Mouse (Mus musculus): ENCODE measurements around the gene Cdh13. TPM values are rescaled to one million over a fixed set of nuclear protein-coding genes. Genes with fewer than 3 reads are reported as not detected.
"Not testable (repeated sequence)": the region's sequence is repeated elsewhere in the genome, so short reads cannot be mapped to it uniquely, and the experiment has no call there.

Gene Cdh13
- polyA plus RNA-seq, 1 experiment from 2014 or later, result 18.5 TPM

GRCm38 (mm10) chr8:118749191-118749590 is 465.7 kb downstream of the Cdh13 start:
- H3K36me3 ChIP-seq (ENCODE audit: control insufficient read depth, insufficient read depth, low read length), result no peaks in the 10 kb centered on the region
- WGBS, result 83% methylated on average over 3 of the region's 3 CpGs
- H3K9me3 ChIP-seq (ENCODE audit: control insufficient read depth, low read length), result no peaks in the 10 kb centered on the region
- no peak overlapping the region for H3K27ac ChIP-seq (replicated peaks)
- no peaks in the 10 kb centered on the region for H3K27me3 ChIP-seq (ENCODE audit: control insufficient read depth, insufficient read depth, low read length)
- ATAC-seq (ENCODE audit: low FRiP score, low TSS enrichment), result no peak
- TF ChIP-seq CTCF (IDR thresholded peaks at IDR 0.05; ENCODE audit: low read depth) (no peak), EP300 (optimal IDR thresholded peaks at IDR 0.05) (no peak)
- no peaks in the 10 kb centered on the region for H3K4me1 ChIP-seq (replicated peaks; ENCODE audit: control insufficient read depth, insufficient read depth)
- no peak for DNase-seq (ENCODE audit: low spot score)
- no peak overlapping the region for H3K9ac ChIP-seq (ENCODE audit: low read length)
- H3K4me2 ChIP-seq (replicated peaks; ENCODE audit: low read depth), result no peak overlapping the region
- H3K4me3 ChIP-seq (ENCODE audit: low read depth, low read length), result no peak overlapping the region

- Histone ChIP-seq H3K27ac (replicated peaks) (no peak overlapping the region), H3K4me1 (replicated peaks; ENCODE audit: control insufficient read depth, insufficient read depth) (no peaks in the 10 kb centered on the region), H3K9me3 (ENCODE audit: control insufficient read depth, low read length) (no peaks in the 10 kb centered on the region), H3K9ac (ENCODE audit: low read length) (no peak overlapping the region), H3K36me3 (ENCODE audit: control insufficient read depth, insufficient read depth, low read length) (no peaks in the 10 kb centered on the region), H3K4me2 (replicated peaks; ENCODE audit: low read depth) (no peak overlapping the region), H3K4me3 (ENCODE audit: low read depth, low read length) (no peak overlapping the region), H3K27me3 (ENCODE audit: control insufficient read depth, insufficient read depth, low read length) (no peaks in the 10 kb centered on the region)
- TF ChIP-seq CTCF (IDR thresholded peaks at IDR 0.05; ENCODE audit: low read depth), result no peak
- no peak for TF ChIP-seq EP300 (optimal IDR thresholded peaks at IDR 0.05)
- WGBS, result 83% methylated on average over 11 of the region's 11 CpGs
- no peak for ATAC-seq (ENCODE audit: low FRiP score, low TSS enrichment)
- no peak for DNase-seq (ENCODE audit: low spot score)
These were observed 466.3 kb downstream of the Cdh13 start for GRCm38 (mm10) chr8:118749786-118750185.

DNA sequence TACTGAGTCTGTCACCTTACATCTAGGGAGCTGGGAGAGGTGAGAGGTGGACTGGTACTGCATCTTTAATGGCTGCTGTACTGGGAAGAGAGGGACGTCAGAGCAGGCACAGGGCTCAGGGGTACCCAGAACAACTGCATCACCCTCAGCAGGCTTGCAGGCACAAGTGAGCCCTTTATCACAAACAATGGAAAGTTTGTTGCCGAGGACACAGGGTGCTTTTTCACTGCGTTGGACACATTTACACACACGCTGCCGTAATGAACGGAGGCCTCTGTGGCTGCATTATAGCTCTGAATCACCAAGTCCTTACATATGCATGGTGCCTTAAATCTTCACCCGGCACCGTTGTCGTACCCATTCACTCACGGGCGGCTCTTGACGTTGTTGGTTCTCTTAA is 470.2 kb downstream of the Cdh13 start:
- no peak overlapping the region for H3K4me2 ChIP-seq (replicated peaks; ENCODE audit: low read depth)
- no peak overlapping the region for H3K9ac ChIP-seq (ENCODE audit: low read length)
- ATAC-seq (ENCODE audit: low FRiP score, low TSS enrichment) (no peak), DNase-seq (ENCODE audit: low spot score) (no peak)
- no peaks in the 10 kb centered on the region for H3K27me3 ChIP-seq (ENCODE audit: control insufficient read depth, insufficient read depth, low read length)
- no peak for TF ChIP-seq CTCF (IDR thresholded peaks at IDR 0.05; ENCODE audit: low read depth)
- TF ChIP-seq EP300 (optimal IDR thresholded peaks at IDR 0.05), result no peak
- H3K27ac ChIP-seq (replicated peaks), result no peak overlapping the region
- H3K9me3 ChIP-seq (ENCODE audit: control insufficient read depth, low read length), result no peaks in the 10 kb centered on the region
- WGBS, result 81% methylated on average over 12 of the region's 12 CpGs
- H3K4me1 ChIP-seq (replicated peaks; ENCODE audit: control insufficient read depth, insufficient read depth), result no peaks in the 10 kb centered on the region
- H3K36me3 ChIP-seq (ENCODE audit: control insufficient read depth, insufficient read depth, low read length), result no peaks in the 10 kb centered on the region
- no peak overlapping the region for H3K4me3 ChIP-seq (ENCODE audit: low read depth, low read length)

DNA sequence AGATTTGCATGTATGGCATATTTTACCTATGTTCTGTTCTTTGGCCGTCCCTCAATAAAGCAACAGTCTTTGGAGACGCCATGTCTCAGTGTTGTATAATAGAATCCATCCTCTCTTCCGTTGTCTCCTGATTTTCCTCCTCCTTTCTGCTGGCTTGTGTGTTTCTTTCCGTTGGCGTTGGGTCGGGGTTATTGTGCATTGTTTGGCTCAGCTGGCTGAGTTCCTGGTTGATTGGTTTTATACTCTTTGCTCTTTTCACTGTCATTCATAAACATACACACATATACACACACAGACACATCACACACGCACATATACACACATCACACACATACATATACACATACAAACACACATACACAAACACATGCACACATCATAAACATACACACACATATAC is 470.6 kb downstream of the Cdh13 start:
- no peak for DNase-seq (ENCODE audit: low spot score)
- Histone ChIP-seq H3K4me2 (replicated peaks; ENCODE audit: low read depth) (no peak overlapping the region), H3K9me3 (ENCODE audit: control insufficient read depth, low read length) (no peaks in the 10 kb centered on the region), H3K27me3 (ENCODE audit: control insufficient read depth, insufficient read depth, low read length) (no peaks in the 10 kb centered on the region), H3K4me1 (replicated peaks; ENCODE audit: control insufficient read depth, insufficient read depth) (no peaks in the 10 kb centered on the region), H3K4me3 (ENCODE audit: low read depth, low read length) (no peak overlapping the region), H3K36me3 (ENCODE audit: control insufficient read depth, insufficient read depth, low read length) (no peaks in the 10 kb centered on the region), H3K27ac (replicated peaks) (no peak overlapping the region), H3K9ac (ENCODE audit: low read length) (no peak overlapping the region)
- TF ChIP-seq EP300 (optimal IDR thresholded peaks at IDR 0.05), result no peak
- no peak for TF ChIP-seq CTCF (IDR thresholded peaks at IDR 0.05; ENCODE audit: low read depth)
- WGBS, result 80% methylated on average over 7 of the region's 7 CpGs
- no peak for ATAC-seq (ENCODE audit: low FRiP score, low TSS enrichment)

- H3K9me3 ChIP-seq (ENCODE audit: control insufficient read depth, low read length); H3K4me3 ChIP-seq (ENCODE audit: low read depth, low read length); ATAC-seq (ENCODE audit: low FRiP score, low TSS enrichment); DNase-seq (ENCODE audit: low spot score); H3K9ac ChIP-seq (ENCODE audit: low read length); H3K4me1 ChIP-seq (replicated peaks; ENCODE audit: control insufficient read depth, insufficient read depth); H3K27me3 ChIP-seq (ENCODE audit: control insufficient read depth, insufficient read depth, low read length); H3K36me3 ChIP-seq (ENCODE audit: control insufficient read depth, insufficient read depth, low read length); H3K27ac ChIP-seq (replicated peaks); H3K4me2 ChIP-seq (replicated peaks; ENCODE audit: low read depth): not testable (repeated sequence)
- 73% methylated on average over 6 of the region's 6 CpGs for WGBS
These were observed 494.0 kb downstream of the Cdh13 start for GRCm38 (mm10) chr8:118777507-118777906.

GRCm38 (mm10) chr8:118778374-118778773 is 494.8 kb downstream of the Cdh13 start:
- H3K36me3 ChIP-seq (ENCODE audit: control insufficient read depth, insufficient read depth, low read length), result no peaks in the 10 kb centered on the region
- H3K27me3 ChIP-seq (ENCODE audit: control insufficient read depth, insufficient read depth, low read length), result no peaks in the 10 kb centered on the region
- ATAC-seq (ENCODE audit: low FRiP score, low TSS enrichment), result no peak
- no peak overlapping the region for H3K4me3 ChIP-seq (ENCODE audit: low read depth, low read length)
- no peak for TF ChIP-seq EP300 (optimal IDR thresholded peaks at IDR 0.05)
- DNase-seq (ENCODE audit: low spot score), result no peak
- H3K4me1 ChIP-seq (replicated peaks; ENCODE audit: control insufficient read depth, insufficient read depth), result no peaks in the 10 kb centered on the region
- H3K27ac ChIP-seq (replicated peaks), result no peak overlapping the region
- no peaks in the 10 kb centered on the region for H3K9me3 ChIP-seq (ENCODE audit: control insufficient read depth, low read length)
- no peak overlapping the region for H3K9ac ChIP-seq (ENCODE audit: low read length)
- WGBS, result 33% methylated on average over 1 of the region's 1 CpGs
- H3K4me2 ChIP-seq (replicated peaks; ENCODE audit: low read depth), result no peak overlapping the region

Measured in stomach, postnatal 0 days (tissue).